Mouse (Mus musculus) midbrain, postnatal 0 days (tissue): ENCODE measurements around the gene Fcgr3. TPM values are rescaled to one million over a fixed set of nuclear protein-coding genes. Genes with fewer than 3 reads are reported as not detected.
"Not testable (repeated sequence)": the region's sequence is repeated elsewhere in the genome, so short reads cannot be mapped to it uniquely, and the experiment has no call there.

Experiments used
- ATAC-seq: fragments of 200-750 bp; cut with Nextera tagmentation; 2 replicates; pipeline ENCODE4 v1.8.0; 2017; ENCODE audit warnings: moderate number of reproducible peaks, mild to moderate bottlenecking, moderate TSS enrichment, moderate library complexity; ENCODE audit not compliant: low FRiP score
- DNase-seq: peaks from one replicate; pipeline ENCODE4 v3.0.0-alpha.2; 2015; ENCODE audit warnings: low spot score
- H3K27ac ChIP-seq: fragments of 300-500 bp; sonication (generic); 2 replicates; pipeline ENCODE4 v1.5.1; 2014; ENCODE audit warnings: low read depth, mild to moderate bottlenecking, low read length, mixed read lengths
- H3K27me3 ChIP-seq: fragments of 300-500 bp; sonication (generic); 2 replicates; pipeline ENCODE4 v1.6.1; 2014; ENCODE audit warnings: low read length, control low read depth, mixed read lengths; ENCODE audit not compliant: insufficient read depth
- H3K36me3 ChIP-seq: fragments of 300-500 bp; sonication (generic); 2 replicates; pipeline ENCODE4 v1.6.1; 2014; ENCODE audit warnings: low read length, control low read depth, mixed read lengths; ENCODE audit not compliant: insufficient read depth
- H3K4me1 ChIP-seq: fragments of 300-500 bp; sonication (generic); 2 replicates; pipeline ENCODE4 v1.6.1; 2014; ENCODE audit warnings: mild to moderate bottlenecking, control low read depth, antibody characterized with exemption, low read length, mixed read lengths; ENCODE audit not compliant: insufficient read depth
- H3K4me2 ChIP-seq: fragments of 300-500 bp; sonication (generic); 2 replicates; pipeline ENCODE4 v1.6.1; 2014; ENCODE audit warnings: low read depth, mild to moderate bottlenecking, low read length, mixed read lengths; ENCODE audit not compliant: poor library complexity, severe bottlenecking
- H3K4me3 ChIP-seq: fragments of 300-500 bp; sonication (generic); 2 replicates; pipeline ENCODE4 v1.5.1; 2014; ENCODE audit warnings: low read depth, mild to moderate bottlenecking, low read length, moderate library complexity
- H3K9ac ChIP-seq: fragments of 300-500 bp; sonication (generic); replicated peaks from 2 replicates; pipeline ENCODE4 v1.6.1; 2014; ENCODE audit warnings: mild to moderate bottlenecking, low read length, moderate library complexity, mixed read lengths; ENCODE audit not compliant: poor library complexity, severe bottlenecking
- H3K9me3 ChIP-seq: fragments of 300-500 bp; sonication (generic); 2 replicates; pipeline ENCODE4 v1.6.1; 2016; ENCODE audit warnings: low read length, control low read depth
- CTCF ChIP-seq: IDR thresholded peaks from 2 replicates; pipeline ENCODE4 v1.5.1; 2016; ENCODE audit warnings: antibody characterized with exemption, mild to moderate bottlenecking
- WGBS: fragments of 180-500 bp; shearing (Covaris S2); extraction: QIAGEN DNeasy Blood & Tissue Kit; methylation state at CpG from one replicate; pipeline ENCODE4 v1.1.7; 2014; 5-methylcytosine and 5-hydroxymethylcytosine counted together
- polyA plus RNA-seq: library from polyadenylated mRNA; unstranded; fragments of >200 nt; fragmentation: Nextera tagmentation; extraction: Ambion mirVana; gene quantifications from 2 replicates; pipeline ENCODE4 v1.2.1, GENCODE M21; 2015
- total RNA-seq: library from RNA; depleted of rRNA; stranded (reverse); fragments of >200 nt; gene quantifications from 2 replicates; pipeline ENCODE4 v1.2.3, GENCODE M21; 2014

Gene Fcgr3
- total and polyA plus RNA-seq, 2 experiments from 2014 or later = 14.2 to 19.8 TPM

DNA sequence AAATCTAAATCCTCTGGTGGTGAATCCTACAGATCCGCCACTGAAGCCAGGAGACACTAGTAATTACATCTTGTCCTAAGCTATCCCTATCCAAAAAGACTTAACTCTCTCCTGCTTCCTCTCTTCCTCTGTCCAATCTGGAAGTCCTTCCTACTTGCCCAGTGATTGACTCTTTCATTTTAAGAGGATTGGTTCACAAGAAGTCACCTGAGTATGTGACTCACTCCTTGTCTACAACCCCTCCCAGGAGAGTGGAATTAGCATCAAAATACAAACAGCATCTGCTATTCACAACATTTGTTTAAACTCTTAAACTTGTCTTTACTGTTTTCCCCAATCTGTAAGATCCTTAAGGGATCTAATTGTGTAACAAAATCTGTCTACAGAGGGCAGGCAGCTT, 25.2 kb upstream of the Fcgr3 start:
- ATAC-seq (no peak), DNase-seq (no peak)
- Histone ChIP-seq H3K36me3 (no peaks in the 10 kb centered on the region), H3K4me3 (no peak overlapping the region), H3K9me3 (no peaks in the 10 kb centered on the region), H3K27ac (no peak overlapping the region), H3K9ac (no peak overlapping the region), H3K4me2 (no peak overlapping the region), H3K4me1 (no peaks in the 10 kb centered on the region), H3K27me3 (no peaks in the 10 kb centered on the region)
- no peak for TF ChIP-seq CTCF
- WGBS = 100% methylated on average over 1 of the region's 1 CpGs

DNA sequence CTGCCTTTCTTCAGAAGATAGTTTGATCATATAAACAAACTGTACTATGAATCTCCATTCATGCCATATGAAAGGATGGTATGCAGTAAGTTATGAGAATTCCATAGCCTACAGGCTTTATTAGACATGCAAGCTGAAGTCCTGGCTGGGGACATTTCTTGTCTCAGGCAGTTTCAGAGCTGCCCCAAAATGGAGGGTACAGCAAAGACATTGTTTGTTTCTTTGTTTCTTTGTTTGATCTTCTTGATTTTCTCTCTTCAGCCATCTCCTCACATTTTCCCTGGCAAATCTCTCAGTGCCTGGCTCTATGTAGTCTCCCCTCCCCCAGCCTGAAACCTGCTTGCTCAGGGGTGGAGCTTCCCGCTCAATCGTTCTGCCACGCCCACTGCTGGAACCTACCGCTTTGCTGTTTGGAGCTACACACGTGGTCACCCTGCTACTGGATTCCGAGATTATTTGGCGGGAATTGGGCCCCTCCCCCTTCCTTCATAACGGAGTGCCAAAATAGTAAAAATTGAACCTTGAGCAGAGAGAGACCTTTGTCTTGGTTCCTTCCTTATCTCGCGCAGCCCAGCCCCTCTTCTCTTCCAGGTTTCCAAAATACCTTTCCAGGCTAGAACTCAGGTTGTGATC, 23.6 kb upstream of the Fcgr3 start:
- peak overlapping the region; percentile 30 for H3K4me2 ChIP-seq
- not testable (repeated sequence) for H3K9me3 ChIP-seq, ATAC-seq, H3K27ac ChIP-seq, DNase-seq, H3K36me3 ChIP-seq, H3K9ac ChIP-seq, H3K27me3 ChIP-seq, H3K4me1 ChIP-seq
- peak overlapping the region; percentile 12; the same call in 1 of the 2 replicates for H3K4me3 ChIP-seq
- 5% methylated on average over 10 of the region's 10 CpGs for WGBS

DNA sequence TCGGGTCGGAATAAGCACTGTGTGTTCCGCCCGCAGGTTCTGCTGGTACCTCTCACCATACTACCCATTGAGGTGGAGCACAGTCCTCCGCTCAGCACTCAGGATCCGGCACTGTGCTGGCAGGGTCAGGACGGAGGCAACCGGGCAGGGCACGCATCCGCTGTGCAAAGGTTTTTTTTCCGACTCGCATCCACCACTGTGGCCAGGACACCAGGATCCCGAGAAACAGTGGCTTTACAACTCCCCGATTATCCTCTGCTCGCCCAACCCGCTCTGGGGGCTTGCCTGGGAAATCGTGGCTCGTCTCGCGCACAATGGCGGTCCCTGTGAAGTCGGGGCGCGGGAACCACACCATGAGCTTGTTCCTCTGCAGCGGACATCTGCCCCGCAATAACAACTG, 21.0 kb upstream of the Fcgr3 start:
- Histone ChIP-seq H3K4me3 (peak overlapping the region; percentile 52), H3K27ac (no peak overlapping the region), H3K9me3 (no peaks in the 10 kb centered on the region), H3K27me3 (0 out of 2 replicates have a peak, but pooled peaks cover 4% of the 10 kb centered on the region), H3K9ac (peak overlapping the region; percentile 54), H3K4me1 (no peaks in the 10 kb centered on the region), H3K36me3 (no peaks in the 10 kb centered on the region), H3K4me2 (peak overlapping the region; percentile 74)
- DNase-seq = no peak
- no peak for ATAC-seq
- WGBS = under 1% methylated on average over 26 of the region's 26 CpGs
- no peak for TF ChIP-seq CTCF

GRCm38 (mm10) chr1:171081512-171082231, 16.9 kb upstream of the Fcgr3 start:
- H3K4me1 ChIP-seq, H3K27ac ChIP-seq, DNase-seq, H3K4me2 ChIP-seq, H3K27me3 ChIP-seq, H3K9ac ChIP-seq, H3K9me3 ChIP-seq, H3K36me3 ChIP-seq, H3K4me3 ChIP-seq: not testable (repeated sequence)
- ATAC-seq = peak; percentile 4; the same call in 1 of the 2 replicates
- WGBS = 37% methylated on average over 7 of the region's 17 CpGs

DNA sequence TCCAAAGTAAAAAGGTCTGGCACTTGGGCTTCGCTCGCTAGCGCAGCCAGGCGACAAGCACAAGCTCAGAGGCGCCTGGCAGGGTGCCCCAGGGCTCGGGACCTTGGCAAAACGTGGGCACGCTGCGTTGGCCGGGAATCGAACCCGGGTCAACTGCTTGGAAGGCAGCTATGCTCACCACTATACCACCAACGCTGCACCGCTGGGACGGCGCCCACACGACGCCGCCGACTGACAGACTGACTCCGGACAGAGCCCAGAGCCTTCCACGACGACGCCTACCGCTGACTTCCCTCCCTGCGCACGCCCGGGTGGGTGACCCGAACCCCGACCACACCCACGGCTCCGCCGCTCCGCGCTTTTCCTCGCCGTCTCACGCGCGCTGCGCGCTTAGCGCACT, 15.1 kb upstream of the Fcgr3 start:
- not testable (repeated sequence) for H3K4me1 ChIP-seq, H3K4me2 ChIP-seq, H3K27ac ChIP-seq, H3K36me3 ChIP-seq, H3K4me3 ChIP-seq, H3K27me3 ChIP-seq, H3K9ac ChIP-seq, H3K9me3 ChIP-seq, DNase-seq
- WGBS = no CpG with 5 or more reads among the region's 43 CpGs
- ATAC-seq = peak; percentile 35

DNA sequence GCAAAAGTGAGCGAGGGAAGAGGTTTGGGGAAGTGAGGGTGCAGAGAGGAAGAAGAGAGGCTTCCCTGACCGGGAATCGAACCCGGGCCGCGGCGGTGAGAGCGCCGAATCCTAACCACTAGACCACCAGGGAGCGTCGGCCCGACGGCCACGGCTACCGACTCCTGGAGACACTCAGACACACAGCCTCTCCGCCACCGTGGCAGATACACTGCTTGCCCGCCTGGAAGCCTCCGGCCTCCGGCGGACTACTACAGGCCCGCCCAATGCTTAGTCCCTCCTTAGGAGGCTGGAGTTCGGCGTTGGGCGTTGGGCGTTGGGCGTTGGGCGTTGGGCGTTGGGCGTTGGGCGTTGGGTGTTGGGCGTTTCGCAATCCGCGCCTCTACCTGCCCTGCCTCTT, 14.6 kb upstream of the Fcgr3 start:
- H3K9me3 ChIP-seq, H3K4me3 ChIP-seq, H3K27ac ChIP-seq, H3K27me3 ChIP-seq, DNase-seq, H3K36me3 ChIP-seq, H3K4me2 ChIP-seq, H3K9ac ChIP-seq, H3K4me1 ChIP-seq: not testable (repeated sequence)
- ATAC-seq = peak; percentile 29
- 0% methylated on average over 1 of the region's 35 CpGs for WGBS

- Histone ChIP-seq H3K4me2 (peak overlapping the region; percentile 32; the same call in 1 of the 2 replicates), H3K4me3 (peak overlapping the region; percentile 19)
- not testable (repeated sequence) for DNase-seq, H3K9me3 ChIP-seq, H3K27me3 ChIP-seq, H3K9ac ChIP-seq, H3K4me1 ChIP-seq, H3K36me3 ChIP-seq, ATAC-seq, H3K27ac ChIP-seq
- 19% methylated on average over 11 of the region's 12 CpGs for WGBS
These were observed 13.7 kb upstream of the Fcgr3 start for GRCm38 (mm10) chr1:171078419-171078818.

GRCm38 (mm10) chr1:171077955-171078354, 13.2 kb upstream of the Fcgr3 start:
- not testable (repeated sequence) for H3K27ac ChIP-seq, H3K4me1 ChIP-seq, H3K9ac ChIP-seq, H3K9me3 ChIP-seq, H3K36me3 ChIP-seq, H3K27me3 ChIP-seq, DNase-seq
- Histone ChIP-seq H3K4me3 (peak overlapping the region; percentile 19), H3K4me2 (peak overlapping the region; percentile 35)
- ATAC-seq = peak; percentile 22
- 3% methylated on average over 12 of the region's 27 CpGs for WGBS

DNA sequence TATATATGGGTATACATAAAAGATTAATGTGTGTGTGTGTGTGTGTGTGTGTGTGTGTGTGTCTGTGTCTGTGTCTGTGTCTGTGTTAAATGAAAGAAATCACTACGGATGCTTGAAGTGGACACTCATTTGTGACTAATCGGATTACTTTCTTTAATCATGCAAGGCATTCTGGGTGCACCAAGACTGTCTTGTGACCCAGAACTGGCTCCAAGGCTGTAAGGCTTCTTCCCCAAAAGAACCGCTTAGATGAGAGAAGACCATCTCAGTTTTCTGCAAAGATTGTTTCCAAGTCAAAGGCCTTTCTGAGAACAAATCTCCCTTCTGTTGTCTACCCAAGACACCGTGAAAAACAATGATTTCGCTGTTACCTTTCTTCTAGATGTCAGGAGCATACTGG, 12.5 kb upstream of the Fcgr3 start:
- 32% methylated on average over 5 of the region's 5 CpGs for WGBS
- not testable (repeated sequence) for H3K27ac ChIP-seq, H3K27me3 ChIP-seq, H3K9me3 ChIP-seq, H3K9ac ChIP-seq, H3K4me3 ChIP-seq, DNase-seq, H3K4me2 ChIP-seq, H3K4me1 ChIP-seq, H3K36me3 ChIP-seq, ATAC-seq
